Mouse (Mus musculus) brain, embryonic 14.5 days (tissue): ENCODE measurements around the gene Tubgcp4.

Source experiments
- CTCF ChIP-seq: fragments of 200-500 bp; IDR thresholded peaks from 2 replicates; pipeline ENCODE4 v1.5.1; 2012; ENCODE audit warnings: inconsistent platforms, mild to moderate bottlenecking, moderate library complexity, borderline replicate concordance; ENCODE audit not compliant: insufficient read depth, insufficient read length; ENCODE audit errors: extremely low read depth
- POLR2A ChIP-seq: fragments of 200-500 bp; IDR thresholded peaks from 2 replicates; pipeline ENCODE4 v1.6.1; 2012; ENCODE audit warnings: mild to moderate bottlenecking, inconsistent platforms, borderline replicate concordance; ENCODE audit not compliant: poor library complexity, insufficient read depth, insufficient read length, severe bottlenecking; ENCODE audit errors: extremely low read depth

GRCm38 (mm10) chr2:121223010-121223409 is 52.6 kb downstream of the Tubgcp4 start:
- no peak for TF ChIP-seq CTCF
- no peak for TF ChIP-seq POLR2A
